Mouse (Mus musculus) pancreas, adult 10 weeks (tissue): ENCODE results near the gene Sox10. TPM values are rescaled to one million over a fixed set of nuclear protein-coding genes. Genes with fewer than 3 reads are reported as not detected.

ENCODE experiments used
- polyA plus RNA-seq: library from polyadenylated mRNA; stranded (reverse); fragments of 350-450 nt; fragmentation: Illumina TruSeq; extraction: RNeasy Lipid Tissue Mini Kit (QIAGEN cat#74804); gene quantifications from one replicate; pipeline ENCODE4 v1.2.3, GENCODE M21; 2015; ENCODE audit warnings: low read depth, low replicate concordance; ENCODE audit not compliant: insufficient read depth

Gene Sox10
- 1.2 TPM for polyA plus RNA-seq

DNA sequence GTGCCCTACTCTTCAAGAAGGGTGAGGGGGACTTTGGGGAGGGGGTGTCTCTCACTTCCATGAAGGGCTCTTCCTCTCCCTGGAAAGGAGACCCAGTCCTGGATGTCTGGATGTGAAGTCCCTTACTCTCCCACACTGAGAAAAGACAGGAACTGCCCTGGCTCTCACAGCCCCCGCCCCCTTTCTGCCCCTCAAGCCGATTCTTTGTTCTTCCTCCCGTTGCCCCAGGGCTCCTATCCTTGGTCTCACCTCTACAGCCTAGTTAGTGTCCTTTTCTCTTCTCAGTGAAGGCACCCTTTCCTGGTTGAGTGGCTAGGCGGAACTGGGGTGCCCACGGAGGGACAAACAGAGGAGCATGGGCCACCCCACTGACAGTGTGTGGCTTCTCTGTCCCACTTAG, at the start of gene Sox10:
Gene Sox10 (minus strand): TSS at position 101 of the 400 bp plus-strand sequence.

DNA sequence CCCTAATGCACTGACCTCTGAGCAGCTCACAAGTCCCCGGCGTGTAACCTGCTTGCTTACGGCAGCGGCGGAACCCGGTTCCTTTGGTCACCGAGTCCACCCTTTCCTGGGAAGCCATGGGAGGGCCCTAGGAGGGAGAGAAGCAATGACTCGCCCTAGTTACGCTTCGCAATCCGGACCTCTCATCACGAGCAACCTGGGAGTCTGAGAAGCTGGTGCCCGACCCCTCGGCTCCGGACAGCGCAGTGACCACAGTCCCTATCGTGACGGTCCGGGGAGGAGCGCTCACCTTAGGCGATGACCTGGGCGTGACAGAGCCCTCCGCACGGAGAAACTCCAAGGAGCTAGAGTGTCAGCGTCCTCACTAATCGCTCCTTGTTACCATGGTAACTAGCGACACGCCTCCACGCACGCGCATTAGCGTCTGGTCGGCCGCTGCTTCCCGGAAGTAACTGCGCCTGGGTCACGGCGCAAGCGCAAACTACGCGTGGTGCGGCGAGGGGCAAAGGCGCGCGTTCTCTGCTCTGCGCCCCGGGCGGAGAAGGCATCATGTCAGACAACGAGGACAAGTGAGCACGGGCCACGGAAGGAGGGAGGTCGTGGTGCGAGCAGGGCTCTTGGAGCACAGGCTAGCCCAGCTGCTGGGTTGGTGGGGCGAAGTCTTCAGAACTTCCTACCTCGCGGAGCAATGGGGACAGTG, 24.0 kb downstream of the Sox10 start, which contains the start of the genes Polr2f and 1700088E04Rik:
Gene Polr2f (plus strand): TSS at position 144 of the 700 bp plus-strand sequence.
Gene 1700088E04Rik (minus strand): TSS at position 388 of the 700 bp plus-strand sequence.

DNA sequence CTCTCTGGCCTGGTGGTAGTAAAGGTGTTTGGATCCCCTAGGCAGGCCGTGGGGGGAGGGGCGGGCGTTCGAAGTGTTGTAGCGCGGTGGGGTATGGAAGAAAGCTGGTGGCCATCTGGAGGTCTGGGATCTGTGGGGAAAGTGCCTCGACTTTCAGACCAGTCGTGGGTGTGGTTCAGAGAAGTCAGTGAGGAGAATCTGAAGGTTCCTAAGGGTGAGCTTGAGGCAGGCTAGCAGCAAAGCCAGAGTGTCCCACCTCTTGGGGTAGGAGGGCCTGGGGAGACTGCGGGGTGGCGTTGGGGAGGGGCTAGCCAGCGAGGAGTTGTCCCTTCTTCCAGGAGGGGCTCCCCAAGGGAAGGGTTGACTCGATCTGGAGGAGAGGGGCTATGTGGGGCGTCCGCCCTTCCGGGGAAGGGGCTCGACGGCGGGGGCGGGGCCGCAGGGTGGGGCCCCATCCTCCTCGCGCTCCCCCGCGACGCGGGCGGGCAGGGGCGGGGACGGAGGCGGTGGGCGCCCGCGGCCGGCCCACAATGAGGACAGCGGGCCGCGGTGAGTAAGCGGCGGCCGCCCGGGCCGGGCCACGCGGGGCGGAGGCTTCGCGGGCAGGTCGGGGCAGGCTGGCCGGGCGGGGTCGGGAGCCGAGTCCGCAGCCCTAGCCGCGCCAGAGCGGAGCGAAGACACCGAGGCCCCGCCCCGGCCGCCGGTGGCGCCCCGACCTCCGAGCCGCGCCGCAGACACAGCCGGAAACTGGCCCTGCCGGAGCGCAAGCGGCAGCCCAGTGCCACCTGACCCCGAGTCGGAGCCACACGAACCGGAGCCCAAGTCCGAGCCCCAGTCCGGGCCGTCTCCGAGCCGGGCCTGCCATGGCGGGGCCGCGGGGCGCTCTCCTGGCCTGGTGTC, 56.4 kb downstream of the Sox10 start, which contains the start of gene Micall1:
Gene Micall1 (plus strand): TSS at position 478 of the 900 bp plus-strand sequence.

Other genes with a start within 250 kb of the Sox10 start
- 163 TPM for gene Lgals1, start 238.5 kb downstream of the Sox10 start, polyA plus RNA-seq
- gene Nol12, start 230.3 kb downstream of the Sox10 start, polyA plus RNA-seq = 14.1 TPM
- 12.3 TPM for gene Triobp, start 217.5 kb downstream of the Sox10 start, polyA plus RNA-seq
- gene H1f0, start 136.8 kb downstream of the Sox10 start, polyA plus RNA-seq = 47.5 TPM
- gene Galr3, start 123.4 kb downstream of the Sox10 start, polyA plus RNA-seq = 1.4 TPM
- gene Ankrd54, start 102.3 kb downstream of the Sox10 start, polyA plus RNA-seq = 9.9 TPM
- gene Eif3l, start 90.1 kb downstream of the Sox10 start, polyA plus RNA-seq = 26.9 TPM
- gene Micall1, start 56.3 kb downstream of the Sox10 start, polyA plus RNA-seq = 10.6 TPM
- gene Polr2f, start 24.2 kb downstream of the Sox10 start, polyA plus RNA-seq = 30.2 TPM
- 5.4 TPM for gene 1700088E04Rik, start 24.0 kb downstream of the Sox10 start, polyA plus RNA-seq
- 31.6 TPM for gene Pick1, start 63.9 kb upstream of the Sox10 start, polyA plus RNA-seq
- 1.4 TPM for gene Gm49486, start 64.2 kb upstream of the Sox10 start, polyA plus RNA-seq
- not detected for gene Slc16a8, start 89.5 kb upstream of the Sox10 start, polyA plus RNA-seq
- gene Baiap2l2, start 120.3 kb upstream of the Sox10 start, polyA plus RNA-seq = 0.39 TPM
- gene Pla2g6, start 163.2 kb upstream of the Sox10 start, polyA plus RNA-seq = 4.8 TPM
- gene Maff, start 181.4 kb upstream of the Sox10 start, polyA plus RNA-seq = 1.6 TPM
- gene Tmem184b, start 238.3 kb upstream of the Sox10 start, polyA plus RNA-seq = 15.5 TPM